Mouse (Mus musculus) layer of hippocampus, postnatal 25 days (tissue): ENCODE measurements at regions not wholly inside any gene's neighbourhood (a gene's known extent, or its start where the extent isn't known, plus 50 kb on each side); places are given as distances from the start of the nearest gene placed in this dataset.

Experiments used
- DNase-seq, 2 experiments: peaks; one replicate each; pipeline ENCODE4 v3.0.0; 2022; ENCODE audit warnings: mixed read lengths in 2 of 2, low spot score in 1 of 2; ENCODE audit errors: extremely low spot score in 1 of 2

DNA sequence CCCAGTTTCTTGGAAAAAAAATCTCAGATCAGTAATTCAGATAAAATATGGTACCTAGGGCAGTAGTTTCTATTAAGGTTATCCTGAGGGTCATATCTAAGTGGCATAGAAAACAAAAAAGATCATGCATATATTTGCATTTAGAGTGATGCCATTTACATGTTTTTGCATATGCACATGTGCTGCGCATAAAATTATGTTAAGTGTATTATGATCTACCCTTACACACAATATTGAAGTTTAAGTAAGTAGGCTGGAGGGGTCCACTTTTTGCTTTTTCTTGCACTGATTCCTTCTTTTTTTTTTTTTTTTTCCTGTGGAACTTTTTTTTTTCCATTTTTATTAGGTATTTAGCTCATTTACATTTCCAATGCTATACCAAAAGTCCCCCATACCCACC lies 193.1 kb upstream of the Ptbp2 start:
- no peak for DNase-seq

DNA sequence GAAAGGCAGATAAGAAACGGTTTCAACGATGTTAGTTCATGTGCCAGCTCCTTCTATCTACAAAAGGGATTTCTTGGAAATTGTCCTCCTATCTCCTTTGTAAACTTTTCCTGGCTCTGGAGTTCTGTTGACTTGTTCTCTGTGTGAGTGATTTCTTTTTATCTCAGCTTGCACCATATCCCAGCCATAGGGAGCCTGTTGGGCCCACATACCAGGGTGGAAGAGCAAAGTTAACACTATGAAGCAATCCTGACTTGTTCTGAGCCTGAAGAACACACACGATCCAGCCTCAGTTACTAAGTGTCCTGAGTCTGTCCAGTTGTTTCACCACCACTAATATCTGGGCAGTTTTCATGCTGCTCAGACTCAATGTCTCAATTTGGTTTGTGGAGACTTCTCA lies 192.1 kb upstream of the Ptbp2 start:
- DNase-seq = no peak

DNA sequence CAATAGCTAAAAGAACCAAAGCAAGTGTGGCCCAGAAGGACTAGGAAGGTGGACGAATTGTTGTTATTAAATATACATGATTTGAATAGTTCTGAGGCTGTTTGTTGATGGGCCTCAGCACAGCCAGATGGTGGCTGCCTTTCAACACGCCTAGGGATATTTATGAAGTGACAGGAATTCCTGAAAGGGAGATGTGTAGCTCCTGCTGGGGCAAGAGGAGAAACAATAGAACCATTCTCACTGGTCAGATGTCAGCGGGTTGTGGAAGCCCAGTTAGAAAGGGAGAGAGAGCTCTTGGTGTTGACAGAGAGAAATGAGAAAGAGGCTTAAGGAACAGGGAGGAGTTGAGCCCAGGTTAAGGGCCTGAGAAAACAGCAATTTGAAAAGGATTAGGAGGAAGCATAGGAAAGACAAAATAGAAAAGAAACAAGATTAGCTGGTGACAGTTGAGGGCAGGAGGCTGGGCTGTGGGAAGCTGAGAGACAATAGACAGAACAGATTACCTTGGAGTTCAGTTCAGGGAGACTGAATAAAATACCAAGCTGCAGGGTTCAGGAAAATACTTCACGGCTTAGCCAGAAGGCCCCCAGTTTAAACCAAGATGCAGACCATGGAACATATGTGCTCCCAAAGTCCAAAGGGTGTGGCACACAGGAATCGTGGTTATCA lies 174.7 kb upstream of the Ptbp2 start:
- DNase-seq = no peak

DNA sequence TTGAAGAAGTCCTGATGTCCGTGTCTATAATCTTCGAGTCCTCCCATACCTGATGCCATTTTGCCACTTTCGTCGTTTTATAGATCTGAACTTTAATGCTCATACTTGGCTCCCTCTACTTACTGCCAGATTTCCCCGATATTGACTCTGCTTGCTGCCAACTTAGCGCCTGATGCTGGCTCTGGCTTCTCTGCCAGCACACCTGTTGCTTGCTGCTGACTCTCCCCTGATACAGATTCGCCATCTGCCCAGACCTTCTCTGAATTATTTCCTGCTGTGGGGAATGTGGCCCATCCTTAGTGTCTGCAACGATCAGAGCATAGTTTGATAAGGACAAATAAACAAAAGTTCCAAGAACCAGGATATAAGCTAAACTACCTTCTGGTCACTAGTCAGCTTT lies 173.3 kb upstream of the Ptbp2 start:
- DNase-seq = no peak

DNA sequence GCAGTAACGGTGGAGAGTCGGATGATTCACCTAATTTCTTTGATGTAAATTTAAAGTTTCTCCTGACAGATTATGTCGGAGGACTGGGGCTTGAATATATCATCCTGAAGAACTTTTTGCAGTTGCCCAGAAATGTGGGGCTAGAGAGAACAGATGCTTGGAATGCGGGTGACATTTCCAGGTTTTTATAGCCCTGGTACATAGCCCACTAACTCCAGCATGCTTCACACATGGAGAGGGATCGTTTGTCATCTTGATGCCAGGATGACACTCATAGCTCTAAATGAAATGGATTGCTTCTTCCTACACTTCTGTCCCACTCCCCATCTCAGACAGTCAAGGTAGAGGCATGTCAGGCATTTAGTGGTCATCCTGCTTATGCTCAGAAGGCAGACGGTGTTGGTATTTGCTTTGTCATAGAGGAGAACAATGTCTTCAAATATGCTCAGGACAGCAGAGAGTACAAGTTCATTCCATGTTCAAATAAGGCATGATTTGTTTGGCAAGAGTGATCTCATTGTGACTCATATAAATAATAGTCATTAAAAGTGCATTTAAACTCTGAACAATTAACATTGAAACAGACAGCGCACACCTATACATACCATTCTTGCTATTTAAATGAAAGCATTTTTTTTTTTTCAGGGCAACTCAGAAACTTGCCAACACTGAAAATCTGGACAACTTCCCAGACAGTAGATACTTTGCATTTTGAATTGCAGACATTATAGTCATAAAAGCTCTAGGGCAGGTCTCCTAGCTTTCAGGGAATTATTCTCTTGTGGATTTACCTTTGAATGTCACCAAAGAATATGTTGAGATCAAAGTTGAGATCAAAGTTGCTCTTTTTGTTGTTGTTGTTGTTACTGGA lies 171.7 kb upstream of the Ptbp2 start:
- no peak for DNase-seq

DNA sequence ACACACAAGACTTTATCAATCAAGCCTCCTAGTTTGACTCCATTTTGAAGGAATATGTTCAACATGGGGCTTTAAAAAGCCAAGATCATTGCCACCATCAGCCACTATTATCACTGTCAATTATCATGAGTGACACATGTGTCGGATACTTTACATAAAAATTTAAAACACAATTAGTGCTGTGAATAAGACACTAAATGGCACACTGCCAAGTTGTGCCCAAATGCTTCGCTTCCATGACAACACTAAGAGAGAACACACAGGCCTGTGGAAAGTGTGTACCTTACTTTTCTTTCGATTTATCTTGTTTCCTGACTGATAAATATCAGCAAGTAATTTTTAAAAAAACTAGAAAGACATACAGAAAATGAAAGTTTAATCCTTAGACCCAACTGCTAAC lies 166.5 kb upstream of the Ptbp2 start:
- no peak for DNase-seq

DNA sequence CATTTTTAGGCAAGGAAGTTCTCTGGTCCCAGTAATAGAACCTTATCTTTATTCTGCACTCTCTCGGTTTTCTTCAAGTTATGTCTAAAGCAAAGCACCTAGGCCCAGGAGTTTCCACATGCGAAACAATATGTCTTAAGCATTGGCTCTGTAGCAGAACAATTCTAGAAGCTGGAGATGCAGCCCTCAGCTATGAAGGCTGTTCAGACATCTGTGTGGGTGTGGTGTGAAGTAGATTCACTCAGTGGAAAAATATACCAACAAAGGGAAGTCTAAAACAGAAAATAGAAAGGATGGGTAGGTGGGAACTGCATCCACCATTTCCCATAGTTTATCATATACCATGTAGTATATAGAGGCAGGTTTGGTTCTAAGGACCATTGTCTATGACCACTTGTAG lies 165.8 kb upstream of the Ptbp2 start:
- no peak for DNase-seq

DNA sequence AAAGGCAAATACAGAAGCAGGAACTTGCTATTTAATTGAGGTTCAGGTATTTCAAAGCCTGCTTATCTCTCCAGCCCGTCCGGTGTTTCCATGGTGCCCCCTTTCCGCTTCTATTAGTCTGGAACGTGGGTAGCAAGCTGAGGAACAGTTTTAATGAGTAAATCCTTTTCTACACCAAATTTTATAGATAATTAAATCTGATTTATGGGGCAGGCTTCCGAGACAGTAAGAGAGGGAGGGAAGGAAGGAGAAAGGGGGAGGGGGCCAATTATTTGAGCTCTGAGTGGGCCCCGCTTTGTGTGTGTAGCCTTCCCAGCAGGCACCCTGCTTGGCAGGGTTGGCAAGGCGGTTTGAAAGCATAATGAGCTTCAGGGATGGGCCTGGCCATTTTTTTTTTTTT lies 165.4 kb upstream of the Ptbp2 start:
- DNase-seq = no peak

DNA sequence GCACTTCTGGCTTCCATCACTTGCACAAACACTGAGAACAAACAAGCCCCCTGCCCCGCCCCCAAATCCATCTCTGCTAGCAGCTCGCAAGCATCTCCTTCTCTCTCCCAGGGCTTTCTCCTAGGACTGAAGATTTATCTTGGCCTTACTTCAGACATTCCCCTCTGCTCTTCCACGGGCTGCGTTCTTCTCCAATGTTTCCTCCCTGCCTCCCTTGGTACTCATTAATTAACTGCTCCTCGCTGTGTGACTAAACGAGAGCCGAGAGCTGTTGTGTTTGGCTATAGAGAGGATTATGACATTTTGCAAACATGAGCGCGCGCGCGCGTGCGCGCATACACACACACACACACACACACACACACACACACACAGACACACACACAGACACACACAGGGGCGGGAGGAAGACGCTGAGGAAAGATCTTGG lies 164.8 kb upstream of the Ptbp2 start:
- peak in 1 of 2 experiments; percentile 29 for DNase-seq

DNA sequence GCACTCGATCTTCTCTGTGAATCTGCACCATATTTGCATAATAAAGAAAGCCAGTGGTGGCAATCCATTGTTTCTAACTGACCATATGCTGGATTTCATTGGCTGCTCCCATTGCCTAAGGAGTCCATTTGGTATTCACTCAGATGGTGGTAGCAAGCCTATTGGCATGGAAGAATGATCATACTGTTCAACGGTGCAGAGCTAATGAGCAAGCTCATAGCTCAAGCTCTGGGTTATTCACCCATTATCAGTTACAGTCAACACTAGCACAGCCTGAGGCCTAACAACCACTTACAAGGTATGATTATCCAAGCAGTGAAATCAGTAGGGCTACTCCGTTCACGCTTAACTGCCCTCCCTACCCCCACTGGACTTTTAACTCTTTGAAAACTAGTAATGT lies 162.9 kb upstream of the Ptbp2 start:
- no peak for DNase-seq

DNA sequence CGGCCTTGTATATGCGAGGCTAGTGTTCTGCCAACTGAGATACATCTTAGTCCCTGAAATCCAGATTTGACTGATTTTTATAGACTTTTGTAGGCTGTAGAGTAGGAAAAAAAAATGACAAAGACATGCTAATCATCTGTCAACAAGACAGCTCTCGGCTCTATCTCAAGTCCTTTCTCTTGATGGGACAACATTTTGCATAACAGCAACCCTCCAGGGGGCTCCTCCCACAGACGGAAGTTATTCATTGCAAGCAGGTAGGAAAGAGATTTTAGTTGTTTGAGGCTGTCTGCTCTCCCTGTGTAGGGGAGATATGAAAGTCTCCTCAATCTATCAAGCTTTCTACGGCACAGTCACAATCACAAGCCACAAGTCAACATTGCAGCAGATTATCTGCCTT lies 159.8 kb upstream of the Ptbp2 start:
- DNase-seq = no peak

DNA sequence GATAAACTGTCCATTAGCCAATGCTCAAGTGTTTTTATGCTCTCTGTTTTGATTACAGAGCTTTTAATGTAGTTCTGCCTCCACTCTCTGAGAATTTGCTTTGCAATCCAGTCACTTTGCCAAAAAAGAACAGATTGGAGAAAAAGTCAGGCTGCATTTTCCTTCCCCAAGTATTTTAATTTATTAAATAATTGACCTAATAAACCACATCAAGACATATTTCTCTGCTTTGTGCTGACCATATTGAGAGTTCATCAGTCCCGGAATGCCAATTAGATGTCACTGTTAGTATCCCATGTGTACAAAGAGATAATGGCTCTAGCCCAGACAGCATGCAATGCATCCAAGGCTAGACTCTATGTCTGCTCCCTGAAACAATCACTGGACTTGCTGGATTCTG lies 154.8 kb upstream of the Ptbp2 start:
- DNase-seq = no peak

DNA sequence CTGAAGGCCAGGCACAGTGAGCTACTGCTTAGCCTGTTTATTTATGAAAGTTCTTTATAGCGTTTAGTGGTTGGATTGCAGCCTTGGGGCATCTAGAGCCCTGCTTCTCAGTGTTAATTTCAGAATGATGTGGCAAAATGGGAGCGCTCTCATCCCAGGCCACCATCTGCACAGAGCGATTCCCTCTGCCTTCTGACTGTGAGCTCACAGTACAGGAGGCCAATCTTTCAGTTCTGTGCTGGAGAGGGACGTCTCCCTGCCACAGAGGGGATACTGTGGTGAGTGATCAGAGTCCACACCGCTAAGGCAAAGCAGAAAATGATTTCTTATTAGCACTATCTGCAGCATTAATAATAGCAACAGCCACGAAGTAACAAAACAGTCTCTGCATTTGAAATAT lies 154.2 kb upstream of the Ptbp2 start:
- no peak for DNase-seq

DNA sequence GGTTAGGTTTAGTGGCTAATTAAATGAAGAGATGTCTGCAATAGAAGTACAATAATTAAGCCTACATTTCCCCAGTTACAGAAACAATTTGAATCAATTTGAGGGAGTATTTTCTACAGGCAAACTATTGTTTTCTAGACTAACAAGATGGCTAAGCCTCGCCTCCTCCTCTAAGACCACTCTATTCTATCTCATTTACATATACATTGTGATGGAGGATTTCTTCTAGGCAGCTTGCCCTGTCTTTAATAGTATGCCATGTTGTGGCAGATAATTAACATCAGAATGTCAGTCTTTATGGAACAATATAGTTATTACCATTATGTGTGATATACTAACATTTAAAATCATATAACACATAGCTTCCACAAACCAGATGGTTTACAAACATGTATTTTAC lies 152.3 kb upstream of the Ptbp2 start:
- no peak for DNase-seq

DNA sequence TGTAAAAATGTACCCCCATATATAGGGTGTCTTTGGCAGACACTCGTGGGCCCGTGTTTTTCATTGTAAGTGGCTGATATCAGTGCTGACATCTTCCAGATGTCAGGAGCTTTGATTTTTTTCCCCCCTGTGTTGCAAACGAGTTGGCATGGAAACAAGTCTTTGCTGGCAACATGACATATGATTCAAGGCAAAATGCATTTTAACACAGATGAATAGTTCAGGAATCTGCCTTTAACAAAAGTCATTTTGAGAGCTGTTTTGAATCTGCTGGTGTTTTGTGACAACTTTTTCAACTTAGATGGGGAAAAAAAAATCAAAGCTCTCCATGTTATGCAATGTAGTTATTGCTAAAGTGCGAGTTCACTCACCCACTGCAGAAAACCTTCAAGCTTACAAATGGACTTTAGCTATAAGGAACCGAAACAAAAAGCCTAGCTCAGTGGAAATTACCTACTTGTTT lies 148.8 kb upstream of the Ptbp2 start:
- DNase-seq = peak in 1 of 2 experiments; percentile 30

DNA sequence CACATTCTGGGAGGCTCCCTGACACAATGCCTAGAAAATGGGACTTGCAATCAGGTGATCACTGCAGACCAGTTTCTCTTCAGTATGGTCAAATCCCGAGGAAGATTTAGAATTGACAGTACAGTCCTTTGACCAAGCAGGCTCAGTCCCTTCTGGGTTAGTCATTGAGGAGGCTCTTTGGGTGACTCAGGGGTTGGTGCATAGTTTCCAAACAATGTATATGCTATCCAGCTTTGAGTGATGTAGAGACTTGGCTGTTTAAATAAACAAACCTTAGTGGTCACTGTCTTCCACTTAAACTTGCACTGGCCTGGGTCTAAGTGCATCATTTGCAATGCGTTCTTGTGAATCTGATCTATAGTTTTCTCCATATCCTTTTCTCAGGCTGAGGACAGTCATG lies 144.0 kb upstream of the Ptbp2 start:
- no peak for DNase-seq

DNA sequence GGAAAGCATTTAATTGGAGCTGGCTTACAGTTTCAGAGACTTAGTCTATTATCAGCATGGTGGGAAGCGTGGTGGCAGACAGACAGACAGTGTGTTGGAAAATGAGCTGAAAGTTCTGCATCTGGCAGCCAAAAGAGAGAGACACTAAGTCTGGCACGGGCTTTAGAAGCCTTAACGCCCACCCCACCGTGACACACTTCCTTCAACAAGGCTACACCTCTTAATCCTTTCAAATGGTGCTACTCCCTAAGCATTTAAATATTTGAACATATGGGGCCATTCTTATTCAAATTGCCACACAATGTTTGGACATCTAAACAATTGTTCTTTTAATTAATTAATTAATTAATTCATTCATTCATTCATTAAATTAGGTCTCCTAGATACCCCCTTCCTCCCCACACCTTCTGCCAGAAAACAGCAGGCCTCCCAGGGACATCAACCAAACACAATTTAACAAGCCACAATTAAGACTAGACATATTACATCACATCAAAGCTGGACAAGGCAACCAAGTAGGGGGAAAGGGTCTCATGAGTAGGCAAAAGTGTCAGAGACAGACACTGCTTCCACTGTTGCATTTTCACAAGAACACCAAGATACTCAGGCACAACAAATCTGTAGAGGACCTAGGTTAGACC lies 135.4 kb upstream of the Ptbp2 start:
- no peak for DNase-seq

DNA sequence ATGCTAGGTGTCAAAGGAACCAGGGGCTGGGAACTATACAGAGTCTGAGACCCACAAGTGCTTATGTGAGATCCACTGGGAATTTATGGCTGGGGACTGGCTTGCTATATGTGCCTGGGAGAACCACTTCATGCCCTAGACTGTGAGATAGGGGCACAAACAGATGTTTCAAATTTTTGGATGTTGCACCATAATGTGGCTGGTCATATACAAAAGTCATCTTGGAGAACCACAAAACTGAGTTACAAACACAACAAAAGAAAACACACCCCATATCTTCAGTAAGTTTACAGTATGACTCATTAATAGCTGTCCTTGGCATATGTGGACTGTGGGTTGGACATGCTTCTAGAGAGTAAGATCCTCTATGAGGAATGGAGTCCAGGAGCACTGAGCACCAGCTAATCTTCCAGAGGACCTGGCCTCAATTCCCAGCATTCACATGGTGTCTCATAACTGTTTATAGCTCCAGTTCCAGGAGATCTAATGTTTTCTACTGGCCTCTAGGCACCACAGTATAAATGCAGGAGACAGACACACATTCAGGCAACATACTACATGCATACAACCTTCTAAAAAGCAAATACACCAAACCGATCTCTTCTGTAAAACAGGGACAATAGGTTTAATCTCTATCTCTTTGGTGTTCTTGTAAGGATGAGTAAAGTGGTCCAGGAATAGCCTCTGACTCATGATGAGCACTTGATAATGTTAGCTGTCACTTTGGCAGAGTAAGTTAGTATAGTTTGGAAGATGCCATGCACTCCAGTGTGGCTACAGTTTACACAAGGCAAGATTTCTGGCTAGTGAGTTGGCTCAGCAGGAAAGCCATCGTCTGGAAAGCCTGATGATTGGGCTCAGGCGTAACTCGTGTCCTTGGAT lies 132.0 kb upstream of the Ptbp2 start:
- no peak for DNase-seq

DNA sequence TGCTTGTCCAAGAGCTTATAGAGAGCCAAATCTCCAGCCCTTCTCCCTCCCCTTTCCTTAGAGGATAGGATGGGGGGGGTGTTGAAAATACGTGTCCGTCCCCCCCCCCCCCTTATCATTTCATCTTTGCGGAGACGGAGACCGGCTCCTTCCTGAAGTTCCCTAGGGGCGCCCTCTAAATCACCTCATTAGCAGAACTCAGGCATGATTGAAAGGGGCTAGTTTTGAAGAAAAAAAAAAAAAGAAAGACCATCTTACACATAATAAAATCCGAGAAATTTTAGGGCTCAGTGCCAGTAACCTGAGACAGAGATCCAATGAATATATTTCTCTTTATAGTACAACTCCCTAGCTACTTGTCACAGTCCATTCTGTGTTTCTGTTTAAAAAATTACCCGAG lies 127.3 kb upstream of the Ptbp2 start:
- DNase-seq = no peak

DNA sequence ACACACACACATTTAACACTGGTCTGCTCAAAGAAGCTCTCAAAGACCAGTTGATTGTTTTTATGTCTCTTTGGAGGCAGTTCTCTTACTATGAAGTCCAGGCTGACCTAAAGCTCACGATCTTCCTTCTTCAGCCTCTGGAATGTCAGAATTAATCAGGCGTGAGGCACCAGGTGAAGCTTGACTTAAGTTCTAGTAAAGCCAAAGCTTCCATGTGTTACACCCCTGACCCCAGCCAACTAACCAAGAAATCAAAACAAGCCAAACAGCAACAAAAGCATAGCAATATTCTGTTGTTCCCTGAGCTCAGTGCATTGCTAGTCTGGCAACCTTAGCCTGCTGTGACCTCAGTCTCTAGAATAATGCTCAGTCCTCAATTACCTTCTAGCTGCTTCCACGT lies 120.0 kb upstream of the Ptbp2 start:
- no peak for DNase-seq

DNA sequence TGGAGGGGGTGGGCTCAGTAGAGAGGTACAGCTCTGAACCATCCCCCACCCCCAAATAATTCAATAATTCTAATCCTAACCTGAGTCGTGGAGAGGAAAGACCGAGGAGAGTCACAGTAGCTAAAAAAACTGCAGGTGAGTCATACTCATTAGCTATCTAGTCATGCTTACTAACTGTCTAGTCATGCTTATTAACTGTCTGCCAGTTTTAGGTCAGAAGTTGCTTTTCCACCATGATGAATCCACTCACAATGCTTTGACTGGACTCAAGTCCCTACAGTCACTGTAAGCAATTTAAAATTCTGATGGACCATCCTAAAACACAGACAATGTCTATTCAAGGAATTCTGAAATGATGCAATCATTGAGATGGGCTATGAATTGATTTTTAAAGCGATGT lies 110.9 kb upstream of the Ptbp2 start:
- DNase-seq = no peak
